Mouse (Mus musculus) MEL (cell line): Measurements from ENCODE around the gene Pcbp3. TPM values are rescaled to one million over a fixed set of nuclear protein-coding genes. Genes with fewer than 3 reads are reported as not detected.

Experiments used
- DNase-seq: peaks from one replicate; pipeline ENCODE4 v3.0.0; 2011; ENCODE audit warnings: low read depth, low spot score
- H3K27ac ChIP-seq: 2 replicates; pipeline ENCODE4 v1.5.1; 2012; ENCODE audit warnings: low read depth, mild to moderate bottlenecking, control low read depth, low read length, moderate library complexity; ENCODE audit not compliant: control insufficient read depth
- H3K27me3 ChIP-seq, 2 experiments: fragments of 150-350 bp in 1 of 2; sonication (generic) in 1 of 2; 2 replicates each; pipeline ENCODE4 v1.6.1; 2012; ENCODE audit warnings: low read length in 2 of 2, mild to moderate bottlenecking in 2 of 2, improper control_type of control experiment in 1 of 2, moderate library complexity in 1 of 2; ENCODE audit not compliant: insufficient read depth in 2 of 2, control insufficient read depth in 1 of 2
- H3K36me3 ChIP-seq, 2 experiments: 2 replicates each; pipeline ENCODE4 v1.6.1; 2012 to 2014; ENCODE audit warnings: low read length in 2 of 2, improper control_type of control experiment in 1 of 2, inconsistent platforms in 1 of 2, mild to moderate bottlenecking in 1 of 2; ENCODE audit not compliant: insufficient read depth in 2 of 2, control insufficient read depth in 1 of 2
- H3K4me1 ChIP-seq, 2 experiments: fragments of 150-350 bp in 1 of 2; sonication (generic) in 1 of 2; 2 replicates each; pipeline ENCODE4 v1.6.1; 2012; ENCODE audit warnings: low read length in 2 of 2, improper control_type of control experiment in 1 of 2, mild to moderate bottlenecking in 1 of 2; ENCODE audit not compliant: insufficient read depth in 2 of 2, control insufficient read depth in 1 of 2
- H3K4me3 ChIP-seq, 2 experiments: fragments of 150-350 bp in 1 of 2; sonication (generic) in 1 of 2; 2 replicates each; pipeline ENCODE4 v1.5.1; 2012; ENCODE audit warnings: low read depth in 2 of 2, low read length in 2 of 2, mild to moderate bottlenecking in 2 of 2, moderate library complexity in 2 of 2, control low read depth in 1 of 2, improper control_type of control experiment in 1 of 2; ENCODE audit not compliant: control insufficient read depth in 1 of 2, insufficient read depth in 1 of 2
- H3K79me2 ChIP-seq: 2 replicates; pipeline ENCODE4 v1.6.1; 2012; ENCODE audit warnings: mild to moderate bottlenecking, low read length, moderate library complexity; ENCODE audit not compliant: control insufficient read depth, poor library complexity, insufficient read depth
- H3K9ac ChIP-seq: 2 replicates; pipeline ENCODE4 v1.6.1; 2012; ENCODE audit warnings: low read depth, mild to moderate bottlenecking, control low read depth, low read length, moderate library complexity; ENCODE audit not compliant: control insufficient read depth, poor library complexity, severe bottlenecking
- H3K9me3 ChIP-seq: fragments of 150-350 bp; sonication (generic); replicated peaks from 2 replicates; pipeline ENCODE4 v1.6.1; 2012; ENCODE audit warnings: mild to moderate bottlenecking, low read length, improper control_type of control experiment, moderate library complexity; ENCODE audit not compliant: insufficient read depth
- BHLHE40 ChIP-seq: IDR thresholded peaks from 2 replicates; pipeline ENCODE4 v1.6.1; 2012; ENCODE audit warnings: low read depth, mild to moderate bottlenecking, inconsistent platforms, low read length, improper control_type of control experiment, borderline replicate concordance
- CTCF ChIP-seq, 3 experiments: IDR thresholded peaks in 2 of 3; conservative IDR thresholded peaks in 1 of 3; 2 replicates each; pipeline ENCODE4 v1.5.1; 2011 to 2012; ENCODE audit warnings: low read length in 3 of 3, low read depth in 2 of 3, mild to moderate bottlenecking in 2 of 3, improper control_type of control experiment in 1 of 3, inconsistent platforms in 1 of 3, mixed read lengths in 1 of 3, moderate library complexity in 1 of 3; ENCODE audit not compliant: control insufficient read depth in 1 of 3, insufficient read depth in 1 of 3, poor library complexity in 1 of 3, severe bottlenecking in 1 of 3
- ELF1 ChIP-seq: IDR thresholded peaks from 2 replicates; pipeline ENCODE4 v1.6.1; 2014; ENCODE audit warnings: low read depth, mild to moderate bottlenecking, inconsistent platforms, low read length, improper control_type of control experiment, moderate library complexity
- GATA1 ChIP-seq: IDR thresholded peaks from 2 replicates; pipeline ENCODE4 v1.6.1; 2011; ENCODE audit warnings: low read depth, low read length, improper control_type of control experiment
- MAX ChIP-seq: IDR thresholded peaks from 2 replicates; pipeline ENCODE4 v1.6.1; 2011; ENCODE audit warnings: low read length, improper control_type of control experiment
- MYC ChIP-seq: IDR thresholded peaks from 2 replicates; pipeline ENCODE4 v1.6.1; 2011; ENCODE audit warnings: low read depth, mild to moderate bottlenecking, low read length, improper control_type of control experiment, moderate library complexity
- POLR2AphosphoS2 ChIP-seq: IDR thresholded peaks from 2 replicates; pipeline ENCODE4 v1.6.1; 2011; ENCODE audit warnings: low read length, improper control_type of control experiment
- POLR2AphosphoS5 ChIP-seq: IDR thresholded peaks from 2 replicates; pipeline ENCODE4 v1.6.1; 2012; ENCODE audit warnings: low read depth, borderline replicate concordance, mild to moderate bottlenecking, inconsistent platforms, low read length, moderate library complexity, mixed read lengths
- RAD21 ChIP-seq: IDR thresholded peaks from 2 replicates; pipeline ENCODE4 v1.6.1; 2011; ENCODE audit warnings: mild to moderate bottlenecking, low read depth, low read length, improper control_type of control experiment
- SMC3 ChIP-seq: IDR thresholded peaks from 2 replicates; pipeline ENCODE4 v1.6.1; 2011; ENCODE audit warnings: low read depth, low read length, improper control_type of control experiment
- TBP ChIP-seq: IDR thresholded peaks from 2 replicates; pipeline ENCODE4 v1.8.0; 2011; ENCODE audit warnings: low read depth, low read length, improper control_type of control experiment
- TCF12 ChIP-seq: IDR thresholded peaks from 2 replicates; pipeline ENCODE4 v1.6.1; 2014; ENCODE audit warnings: low read depth, mild to moderate bottlenecking, inconsistent platforms, low read length, improper control_type of control experiment, moderate library complexity
- USF2 ChIP-seq, 2 experiments: IDR thresholded peaks; 2 replicates each; pipeline ENCODE4 v1.6.1; 2011 to 2012; ENCODE audit warnings: improper control_type of control experiment in 2 of 2, low read length in 2 of 2, borderline replicate concordance in 1 of 2, inconsistent platforms in 1 of 2, low read depth in 1 of 2, mild to moderate bottlenecking in 1 of 2; ENCODE audit not compliant: insufficient read depth in 1 of 2
- ZC3H11A ChIP-seq: IDR thresholded peaks from 2 replicates; pipeline ENCODE4 v1.6.1; 2012; ENCODE audit warnings: low read depth, mild to moderate bottlenecking, inconsistent platforms, low read length, improper control_type of control experiment
- ZKSCAN1 ChIP-seq: IDR thresholded peaks from 2 replicates; pipeline ENCODE4 v1.6.1; 2012; ENCODE audit warnings: low read depth, mild to moderate bottlenecking, inconsistent platforms, low read length, improper control_type of control experiment, moderate library complexity
- polyA plus RNA-seq, 2 experiments: library from polyadenylated mRNA; stranded (reverse) in 1 of 2; unstranded in 1 of 2; fragments of >175 nt in 1 of 2; fragments of >200 nt in 1 of 2; gene quantifications; 2 replicates each; pipeline versions ENCODE4 v1.2.1 to v1.2.4; 2012; ENCODE audit warnings: low replicate concordance in 2 of 2, low read depth in 1 of 2; ENCODE audit not compliant: insufficient read length in 2 of 2, insufficient read depth in 1 of 2, missing spikeins in 1 of 2
- total RNA-seq: library from RNA; depleted of rRNA; stranded (reverse); fragments of 300-350 nt; gene quantifications from 2 replicates; pipeline ENCODE4 v1.2.3, GENCODE M21; 2012

Pcbp3 gene
- total and polyA plus RNA-seq, 3 experiments, result 1.1 to 3.3 TPM; not detected in 1

GRCm38 (mm10) chr10:76729631-76730620, 231.8 kb downstream of the Pcbp3 start:
- no peak for DNase-seq
- Histone ChIP-seq H3K9ac (no peak overlapping the region), H3K27ac (no peak overlapping the region), H3K79me2 (no peaks in the 10 kb centered on the region), H3K27me3 (no peaks in the 10 kb centered on the region), H3K4me3 (no peak overlapping the region), H3K9me3 (no peaks in the 10 kb centered on the region), H3K4me1 (0 out of 4 replicates have a peak, but pooled peaks cover 0 to 3% of the 10 kb centered on the region in 2 experiments), H3K36me3 (no peaks in the 10 kb centered on the region)
- TF ChIP-seq MAX (no peak), TBP (no peak), BHLHE40 (no peak)

GRCm38 (mm10) chr10:76728369-76728768, 233.3 kb downstream of the Pcbp3 start:
- Histone ChIP-seq H3K27me3 (no peaks in the 10 kb centered on the region), H3K9ac (no peak overlapping the region), H3K4me1 (no peaks in the 10 kb centered on the region), H3K27ac (no peak overlapping the region), H3K9me3 (no peaks in the 10 kb centered on the region), H3K4me3 (no peak overlapping the region), H3K36me3 (no peaks in the 10 kb centered on the region), H3K79me2 (no peaks in the 10 kb centered on the region)
- peak; percentile 59 for DNase-seq
- TF ChIP-seq ZC3H11A (peak; percentile 47), SMC3 (peak; percentile 53), ZKSCAN1 (no peak), BHLHE40 (no peak), TCF12 (no peak), ELF1 (no peak), RAD21 (peak; percentile 76), CTCF (IDR thresholded peaks at IDR 0.05 in 2 of 3, conservative IDR thresholded peaks at IDR 0.05 in 1 of 3; ENCODE audit: control insufficient read depth in 1 of 3, insufficient read depth in 1 of 3, low read depth in 2 of 3, low read length in 3 of 3, poor library complexity in 1 of 3, severe bottlenecking in 1 of 3) (peak; percentile 76 to 82 (median 78))

GRCm38 (mm10) chr10:76727301-76727700, 234.4 kb downstream of the Pcbp3 start:
- TF ChIP-seq POLR2AphosphoS2 (no peak), POLR2AphosphoS5 (no peak), GATA1 (no peak), RAD21 (no peak), MAX (no peak), MYC (no peak), SMC3 (no peak), BHLHE40 (no peak), USF2 (IDR thresholded peaks at IDR 0.05; ENCODE audit: borderline replicate concordance in 1 of 2, insufficient read depth in 1 of 2, low read depth in 1 of 2, low read length in 2 of 2) (no peak)
- Histone ChIP-seq H3K4me3 (no peak overlapping the region), H3K27me3 (no peaks in the 10 kb centered on the region), H3K9me3 (no peaks in the 10 kb centered on the region), H3K4me1 (no peaks in the 10 kb centered on the region), H3K9ac (no peak overlapping the region), H3K36me3 (no peaks in the 10 kb centered on the region), H3K79me2 (no peaks in the 10 kb centered on the region), H3K27ac (no peak overlapping the region)
- DNase-seq, result no peak
